Mouse (Mus musculus) v-Abl transformed pro-B cells (cell line): Measurements from ENCODE around the gene Rreb1.

Experiments used
- in situ Hi-C, 2 experiments: fragments of 400-800 bp; cut with MboI; formaldehyde crosslinking; loops; one replicate each; pipeline ENCODE4 v1.15.1; 2025; ENCODE audit not compliant: unreplicated experiment in 2 of 2

Gene Rreb1

GRCm38 (mm10) chr13:37931210-37931922 lies 153.2 kb downstream of the Rreb1 start:
- in situ Hi-C loops: loop anchor here (10.0 to 25.0 kb wide), 2 partner anchors 94 to 97 kb away; no protein-coding TSS in a partner anchor

GRCm38 (mm10) chr13:37934075-37934474 lies 155.9 kb downstream of the Rreb1 start:
- in situ Hi-C loops: loop anchor here (10.0 to 25.0 kb wide), 2 partner anchors 97 to 99 kb away; no protein-coding TSS in a partner anchor

- in situ Hi-C loops: loop anchor here (10.0 to 25.0 kb wide), 2 partner anchors 98 to 100 kb away; no protein-coding TSS in a partner anchor
These were observed 156.7 kb downstream of the Rreb1 start for GRCm38 (mm10) chr13:37934920-37935319.

DNA sequence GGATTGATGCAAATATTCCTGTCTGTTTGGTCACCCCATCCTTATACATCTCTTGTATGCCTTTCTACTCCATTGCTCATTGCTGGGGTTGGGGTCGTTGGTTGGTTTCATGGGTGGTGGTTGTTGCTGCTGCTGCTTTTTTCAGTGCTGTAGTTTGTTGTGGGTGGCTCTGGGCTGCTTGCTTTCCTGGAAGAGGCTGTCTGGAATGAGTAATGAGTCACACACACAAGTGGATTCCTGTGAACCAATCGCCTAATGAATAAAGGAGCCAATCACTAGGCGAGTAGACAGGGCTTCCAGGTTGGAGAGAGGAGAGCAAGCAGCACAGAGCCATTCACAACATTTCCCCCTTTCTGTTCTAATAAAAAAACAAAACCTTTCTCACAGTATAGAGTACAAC lies 158.2 kb downstream of the Rreb1 start:
- in situ Hi-C loops: loop anchor here (10.0 to 25.0 kb wide), 2 partner anchors 99 to 102 kb away; no protein-coding TSS in a partner anchor

- in situ Hi-C loops: loop anchor here (10.0 to 25.0 kb wide), 3 partner anchors 103 to 475 kb away; no protein-coding TSS in a partner anchor
These were observed 162.0 kb downstream of the Rreb1 start for GRCm38 (mm10) chr13:37940167-37940566.

- in situ Hi-C loops: loop anchor here (10.0 to 25.0 kb wide), 3 partner anchors 103 to 476 kb away; no protein-coding TSS in a partner anchor
These were observed 162.4 kb downstream of the Rreb1 start for GRCm38 (mm10) chr13:37940649-37941048.

DNA sequence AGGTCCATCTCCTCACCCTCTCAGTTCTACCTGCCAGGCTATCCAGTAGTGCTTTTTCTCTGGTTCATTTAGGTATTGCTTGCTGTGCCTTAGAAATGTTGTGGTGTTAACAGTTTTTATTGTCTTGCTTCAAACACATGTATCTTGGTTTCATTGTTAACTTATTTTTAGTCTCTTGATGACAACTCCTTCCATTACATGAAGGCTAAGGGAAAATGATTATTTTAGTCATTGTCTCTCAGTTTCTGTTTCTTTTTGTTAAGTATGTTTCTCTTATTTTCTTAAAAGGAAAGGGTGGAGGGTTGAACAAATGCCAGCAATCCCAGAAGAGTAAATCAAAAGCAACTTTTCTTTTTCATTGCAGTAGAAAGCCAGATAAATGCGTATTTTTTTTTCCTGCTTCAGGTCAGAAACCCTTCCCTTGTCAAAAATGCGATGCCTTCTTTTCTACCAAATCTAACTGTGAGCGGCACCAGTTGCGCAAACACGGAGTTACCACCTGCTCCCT lies 163.0 kb downstream of the Rreb1 start:
- in situ Hi-C loops: loop anchor here (10.0 to 25.0 kb wide), 3 partner anchors 104 to 476 kb away; no protein-coding TSS in a partner anchor

GRCm38 (mm10) chr13:37941950-37942886 lies 164.0 kb downstream of the Rreb1 start:
- in situ Hi-C loops: loop anchor here (10.0 to 25.0 kb wide), 3 partner anchors 105 to 477 kb away; no protein-coding TSS in a partner anchor

DNA sequence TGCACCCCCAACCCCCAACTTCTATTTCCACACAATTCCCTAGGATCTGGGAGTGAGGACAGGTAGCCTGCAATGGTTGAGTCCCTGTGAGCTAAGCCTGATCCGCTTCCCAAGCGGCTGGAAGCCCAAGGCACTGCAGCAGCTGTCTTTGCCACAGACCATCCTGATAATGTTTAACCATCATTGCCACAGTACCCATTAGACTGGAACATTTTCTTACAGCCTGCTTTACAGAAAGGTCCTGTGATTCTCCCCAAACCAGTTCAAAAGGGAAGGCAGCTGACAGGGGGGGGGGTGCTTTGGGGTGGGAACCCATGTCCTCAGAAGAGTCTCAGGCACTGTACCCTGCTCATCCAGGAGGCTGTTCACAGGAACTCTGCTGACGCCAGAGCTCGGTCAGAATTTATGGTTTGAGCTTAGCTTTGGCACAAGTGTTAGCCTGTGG lies 164.7 kb downstream of the Rreb1 start:
- in situ Hi-C loops: loop anchor here (10.0 to 25.0 kb wide), 3 partner anchors 106 to 478 kb away; no protein-coding TSS in a partner anchor

- in situ Hi-C loops: loop anchor here (10.0 to 25.0 kb wide), 3 partner anchors 106 to 479 kb away; no protein-coding TSS in a partner anchor
These were observed 165.3 kb downstream of the Rreb1 start for GRCm38 (mm10) chr13:37943466-37943865.

- in situ Hi-C loops: loop anchor here (10.0 to 25.0 kb wide), 3 partner anchors 107 to 480 kb away; no protein-coding TSS in a partner anchor
These were observed 166.1 kb downstream of the Rreb1 start for GRCm38 (mm10) chr13:37944306-37944705.

- in situ Hi-C loops: loop anchor here (5.0 to 25.0 kb wide), 4 partner anchors 108 to 481 kb away; no protein-coding TSS in a partner anchor
These were observed 167.2 kb downstream of the Rreb1 start for GRCm38 (mm10) chr13:37945392-37945791.

- in situ Hi-C loops: loop anchor here (5.0 to 25.0 kb wide), 4 partner anchors 109 to 482 kb away; no protein-coding TSS in a partner anchor
These were observed 168.5 kb downstream of the Rreb1 start for GRCm38 (mm10) chr13:37946734-37947133.

DNA sequence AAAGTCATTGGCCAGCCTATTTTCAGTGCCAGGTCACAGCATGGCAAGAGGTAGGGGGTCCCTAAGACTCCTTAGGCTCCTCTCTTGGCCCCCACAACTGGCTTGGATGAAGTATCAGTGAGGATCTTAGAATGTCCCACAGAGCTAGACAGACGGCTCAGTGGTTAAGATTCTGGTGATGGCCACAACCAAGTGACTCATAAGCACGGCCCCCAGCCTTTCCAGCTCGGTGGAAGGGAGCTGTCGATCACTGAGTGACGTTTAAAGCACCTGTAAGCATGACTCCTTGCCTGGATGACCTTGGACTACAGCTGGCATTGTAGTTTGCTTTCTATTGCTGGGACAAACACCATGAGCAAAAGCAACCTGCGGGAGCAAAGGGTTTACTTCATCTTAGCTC lies 174.8 kb downstream of the Rreb1 start:
- in situ Hi-C loops: no loop called here

DNA sequence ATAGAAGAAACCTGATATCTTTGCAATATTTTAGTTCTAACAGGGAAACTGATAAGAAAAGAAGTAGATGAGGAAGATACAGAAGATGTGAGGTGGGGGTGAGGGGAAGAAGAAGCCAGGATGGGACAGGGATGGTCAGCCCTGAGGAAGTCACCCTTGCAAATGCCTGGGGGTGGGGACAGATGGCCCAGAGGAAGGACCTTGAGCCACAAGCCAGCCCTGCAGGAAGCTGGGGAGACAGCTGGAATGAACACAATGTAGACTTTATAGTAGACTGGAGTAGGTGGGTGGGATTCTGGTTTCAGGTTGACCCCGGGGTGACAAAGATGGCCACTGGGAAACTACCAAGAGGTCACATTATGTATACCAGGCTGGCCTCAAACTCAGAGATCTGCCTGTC lies 176.1 kb downstream of the Rreb1 start:
- in situ Hi-C loops: no loop called here

- in situ Hi-C loops: no loop called here
These were observed 180.5 kb downstream of the Rreb1 start for GRCm38 (mm10) chr13:37958498-37959238.

- in situ Hi-C loops: no loop called here
These were observed 181.2 kb downstream of the Rreb1 start for GRCm38 (mm10) chr13:37959239-37959907.

DNA sequence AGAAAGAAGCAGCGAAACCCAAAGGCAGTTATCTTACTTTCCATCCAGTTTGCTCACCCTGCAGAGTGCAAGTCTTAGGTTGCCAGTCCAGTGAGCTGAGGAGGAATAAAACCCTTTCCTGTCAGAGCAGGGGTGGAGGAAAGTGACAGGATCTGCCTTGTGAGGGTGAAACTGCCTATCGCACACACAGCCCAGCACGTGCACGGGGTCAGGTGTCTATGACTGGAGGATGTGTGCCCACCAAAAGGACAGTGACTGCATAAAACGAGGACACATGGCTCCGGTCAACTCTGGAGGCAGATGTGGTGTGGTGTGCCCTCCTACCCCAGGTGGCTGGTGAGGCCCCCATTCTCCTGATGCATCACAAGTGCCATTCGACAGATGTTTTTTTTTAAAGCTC lies 181.7 kb downstream of the Rreb1 start:
- in situ Hi-C loops: no loop called here

- in situ Hi-C loops: no loop called here
These were observed 184.3 kb downstream of the Rreb1 start for GRCm38 (mm10) chr13:37962541-37962940.
